Mouse (Mus musculus) intestine, embryonic 15.5 days (tissue): ENCODE results near the gene Gp1bb. TPM values are rescaled to one million over a fixed set of nuclear protein-coding genes. Genes with fewer than 3 reads are reported as not detected.
A peak's percentile ranks its signal among the peaks of the same experiment; 100 is the strongest.

Source experiments
- ATAC-seq: fragments of 200-750 bp; cut with Nextera tagmentation; 2 replicates; pipeline ENCODE4 v1.8.0; 2017; ENCODE audit warnings: moderate TSS enrichment, moderate library complexity
- H3K27ac ChIP-seq: fragments of 300-500 bp; sonication (generic); 2 replicates; pipeline ENCODE4 v1.5.1; 2015; ENCODE audit warnings: mild to moderate bottlenecking, inconsistent platforms
- H3K27me3 ChIP-seq: fragments of 300-500 bp; sonication (generic); replicated peaks from 2 replicates; pipeline ENCODE4 v1.6.1; 2015; ENCODE audit warnings: inconsistent platforms
- H3K36me3 ChIP-seq: fragments of 300-500 bp; sonication (generic); 2 replicates; pipeline ENCODE4 v1.6.1; 2015; ENCODE audit warnings: inconsistent platforms
- H3K4me1 ChIP-seq: fragments of 300-500 bp; sonication (generic); replicated peaks from 2 replicates; pipeline ENCODE4 v1.6.1; 2015; ENCODE audit warnings: inconsistent platforms
- H3K4me2 ChIP-seq: fragments of 300-500 bp; sonication (generic); replicated peaks from 2 replicates; pipeline ENCODE4 v1.6.1; 2015; ENCODE audit warnings: mild to moderate bottlenecking, inconsistent platforms
- H3K4me3 ChIP-seq: fragments of 300-500 bp; sonication (generic); replicated peaks from 2 replicates; pipeline ENCODE4 v1.5.1; 2015; ENCODE audit warnings: inconsistent platforms
- H3K9ac ChIP-seq: fragments of 300-500 bp; sonication (generic); 2 replicates; pipeline ENCODE4 v1.6.1; 2015; ENCODE audit warnings: inconsistent platforms
- H3K9me3 ChIP-seq: fragments of 300-500 bp; sonication (generic); 2 replicates; pipeline ENCODE4 v1.6.1; 2016; ENCODE audit warnings: inconsistent platforms
- WGBS: fragments of 180-500 bp; shearing (Covaris S2); methylation state at CpG from one replicate; pipeline ENCODE4 v1.1.7; 2015; 5-methylcytosine and 5-hydroxymethylcytosine counted together
- polyA plus RNA-seq: library from polyadenylated mRNA; unstranded; fragments of >200 nt; fragmentation: Nextera tagmentation; extraction: Ambion mirVana; gene quantifications from 2 replicates; pipeline ENCODE4 v1.2.1, GENCODE M21; 2015

Gene Gp1bb
- polyA plus RNA-seq, 1 experiment from 2014 or later: 2.5 TPM

- Histone ChIP-seq H3K4me1 (peaks cover 32% of the 10 kb centered on the region), H3K27ac (no peak overlapping the region), H3K9ac (no peak overlapping the region), H3K27me3 (peaks cover 88% of the 10 kb centered on the region), H3K36me3 (no peaks in the 10 kb centered on the region), H3K4me2 (peak overlapping the region; percentile 84), H3K4me3 (peak overlapping the region; percentile 40), H3K9me3 (no peaks in the 10 kb centered on the region)
- 2% methylated on average over 66 of the region's 67 CpGs for WGBS
- 0 out of 2 replicates have a peak, but pooled peaks have one; percentile 10 for ATAC-seq
These were observed 39.6 kb downstream of the Gp1bb start for GRCm38 (mm10) chr16:18582426-18583148.

- Histone ChIP-seq H3K9me3 (no peaks in the 10 kb centered on the region), H3K27ac (no peak overlapping the region), H3K4me3 (peak overlapping the region; percentile 40), H3K4me1 (peaks cover 27% of the 10 kb centered on the region), H3K4me2 (peak overlapping the region; percentile 84), H3K36me3 (no peaks in the 10 kb centered on the region), H3K9ac (0 out of 2 replicates have a peak overlapping the region, but pooled peaks have one; percentile 8), H3K27me3 (peaks cover 81% of the 10 kb centered on the region)
- under 1% methylated on average over 61 of the region's 66 CpGs for WGBS
- 0 out of 2 replicates have a peak, but pooled peaks have one; percentile 19 for ATAC-seq
These were observed 40.5 kb downstream of the Gp1bb start for GRCm38 (mm10) chr16:18581623-18582205.

GRCm38 (mm10) chr16:18581050-18581622, 41.1 kb downstream of the Gp1bb start:
- peak overlapping the region; percentile 40 for H3K4me3 ChIP-seq
- no peak for ATAC-seq
- H3K9ac ChIP-seq: 0 out of 2 replicates have a peak overlapping the region, but pooled peaks have one; percentile 8
- H3K27me3 ChIP-seq: peaks cover 76% of the 10 kb centered on the region
- H3K36me3 ChIP-seq: no peaks in the 10 kb centered on the region
- peaks cover 21% of the 10 kb centered on the region for H3K4me1 ChIP-seq
- no peak overlapping the region for H3K27ac ChIP-seq
- peak overlapping the region; percentile 84 for H3K4me2 ChIP-seq
- H3K9me3 ChIP-seq: no peaks in the 10 kb centered on the region
- 6% methylated on average over 21 of the region's 21 CpGs for WGBS

- Histone ChIP-seq H3K36me3 (no peaks in the 10 kb centered on the region), H3K27ac (no peak overlapping the region), H3K27me3 (peaks cover 68% of the 10 kb centered on the region), H3K4me1 (peaks cover 16% of the 10 kb centered on the region), H3K9me3 (no peaks in the 10 kb centered on the region), H3K9ac (no peak overlapping the region), H3K4me3 (no peak overlapping the region), H3K4me2 (no peak overlapping the region)
- WGBS: 25% methylated on average over 2 of the region's 2 CpGs
- no peak for ATAC-seq
These were observed 41.8 kb downstream of the Gp1bb start for GRCm38 (mm10) chr16:18580389-18580788.

- Histone ChIP-seq H3K27ac (no peak overlapping the region), H3K9ac (no peak overlapping the region), H3K9me3 (no peaks in the 10 kb centered on the region), H3K36me3 (no peaks in the 10 kb centered on the region), H3K4me3 (no peak overlapping the region), H3K27me3 (peaks cover 41% of the 10 kb centered on the region), H3K4me1 (peaks cover 15% of the 10 kb centered on the region), H3K4me2 (no peak overlapping the region)
- WGBS: 42% methylated on average over 5 of the region's 5 CpGs
- no peak for ATAC-seq
These were observed 44.5 kb downstream of the Gp1bb start for GRCm38 (mm10) chr16:18577599-18578160.

- Histone ChIP-seq H3K27me3 (peaks cover 35% of the 10 kb centered on the region), H3K4me1 (peaks cover 9% of the 10 kb centered on the region), H3K4me2 (no peak overlapping the region), H3K27ac (no peak overlapping the region), H3K4me3 (no peak overlapping the region), H3K9me3 (no peaks in the 10 kb centered on the region), H3K36me3 (no peaks in the 10 kb centered on the region), H3K9ac (no peak overlapping the region)
- WGBS: 58% methylated on average over 3 of the region's 3 CpGs
- no peak for ATAC-seq
These were observed 45.1 kb downstream of the Gp1bb start for GRCm38 (mm10) chr16:18577071-18577470.

- H3K4me2 ChIP-seq: no peak overlapping the region
- H3K9ac ChIP-seq: no peak overlapping the region
- H3K36me3 ChIP-seq: no peaks in the 10 kb centered on the region
- H3K4me1 ChIP-seq: no peaks in the 10 kb centered on the region
- H3K4me3 ChIP-seq: no peak overlapping the region
- H3K27ac ChIP-seq: no peak overlapping the region
- WGBS: 72% methylated on average over 8 of the region's 8 CpGs
- H3K9me3 ChIP-seq: no peaks in the 10 kb centered on the region
- peaks cover 6% of the 10 kb centered on the region; the same call in 1 of the 2 replicates for H3K27me3 ChIP-seq
- no peak for ATAC-seq
These were observed 48.0 kb downstream of the Gp1bb start for GRCm38 (mm10) chr16:18574196-18574595.

Other genes starting within 250 kb of the Gp1bb start
- gene Txnrd2, start 196.0 kb downstream of the Gp1bb start, polyA plus RNA-seq: 25.4 and 25.8 TPM in 2 replicates
- 89.5 and 97.1 TPM in 2 replicates for gene Comt, start 195.6 kb downstream of the Gp1bb start, polyA plus RNA-seq
- gene Gnb1l, start 123.7 kb downstream of the Gp1bb start, polyA plus RNA-seq: 13.8 and 14.0 TPM in 2 replicates
- 3.2 and 3.4 TPM in 2 replicates for gene Rtl10, start 123.5 kb downstream of the Gp1bb start, polyA plus RNA-seq
- 0.23 and 0.49 TPM in 2 replicates for gene Tbx1, start 31.7 kb downstream of the Gp1bb start, polyA plus RNA-seq
- 3.5 and 4.3 TPM in 2 replicates for gene Gm49601, start 4.0 kb upstream of the Gp1bb start, polyA plus RNA-seq
- 39.0 and 42.7 TPM in 2 replicates for gene Sept5, start 7.6 kb upstream of the Gp1bb start, polyA plus RNA-seq
- 26.2 and 28.7 TPM in 2 replicates for gene Cldn5, start 154.4 kb upstream of the Gp1bb start, polyA plus RNA-seq
- gene Ufd1, start 189.4 kb upstream of the Gp1bb start, polyA plus RNA-seq: 69.1 and 74.8 TPM in 2 replicates
- gene Cdc45, start 189.6 kb upstream of the Gp1bb start, polyA plus RNA-seq: 37.2 and 39.3 TPM in 2 replicates
- gene 2510002D24Rik, start 214.2 kb upstream of the Gp1bb start, polyA plus RNA-seq: 38.6 and 53.7 TPM in 2 replicates
- not detected in 2 replicates for gene Gm28539, start 214.2 kb upstream of the Gp1bb start, polyA plus RNA-seq